Mouse (Mus musculus): Measurements from ENCODE around the gene Anxa9. TPM values are rescaled to one million over a fixed set of nuclear protein-coding genes. Genes with fewer than 3 reads are reported as not detected.

Gene Anxa9
- total and polyA plus RNA-seq, 2 experiments from 2014 or later = 0.27 to 0.32 TPM

- 83% methylated on average over 11 of the region's 11 CpGs for WGBS
Observed at GRCm38 (mm10) chr3:95295321-95296102, 11.5 kb downstream of the Anxa9 start.

GRCm38 (mm10) chr3:95294718-95295117 is 12.3 kb downstream of the Anxa9 start:
- DNase-seq (ENCODE audit: low spot score) (no peak), ATAC-seq (ENCODE audit: low FRiP score) (no peak)
- 86% methylated on average over 5 of the region's 5 CpGs for WGBS
- Histone ChIP-seq H3K4me2 (ENCODE audit: low read depth, low read length, poor library complexity, severe bottlenecking) (no peak overlapping the region), H3K36me3 (ENCODE audit: insufficient read depth, low read length) (peaks cover 13% of the 10 kb centered on the region), H3K9me3 (ENCODE audit: low read length) (no peaks in the 10 kb centered on the region), H3K4me3 (ENCODE audit: low read depth, low read length) (no peak overlapping the region), H3K27me3 (ENCODE audit: insufficient read depth, low read length) (no peaks in the 10 kb centered on the region), H3K4me1 (ENCODE audit: insufficient read depth, low read length) (no peaks in the 10 kb centered on the region), H3K9ac (replicated peaks; ENCODE audit: low read length, poor library complexity, severe bottlenecking) (no peak overlapping the region), H3K27ac (ENCODE audit: low read depth, low read length) (no peak overlapping the region)
- TF ChIP-seq CTCF (IDR thresholded peaks at IDR 0.05) = no peak

More at GRCm38 (mm10) chr3:95295321-95296102, 11.5 kb downstream of the Anxa9 start:
- Histone ChIP-seq H3K4me1 (ENCODE audit: insufficient read depth, low read length) (no peaks in the 10 kb centered on the region), H3K36me3 (ENCODE audit: insufficient read depth, low read length) (peaks cover 13% of the 10 kb centered on the region), H3K9me3 (ENCODE audit: low read length) (no peaks in the 10 kb centered on the region), H3K9ac (replicated peaks; ENCODE audit: low read length, poor library complexity, severe bottlenecking) (no peak overlapping the region), H3K27ac (ENCODE audit: low read depth, low read length) (no peak overlapping the region), H3K4me3 (ENCODE audit: low read depth, low read length) (no peak overlapping the region), H3K4me2 (ENCODE audit: low read depth, low read length, poor library complexity, severe bottlenecking) (no peak overlapping the region), H3K27me3 (ENCODE audit: insufficient read depth, low read length) (no peaks in the 10 kb centered on the region)
- TF ChIP-seq CTCF (IDR thresholded peaks at IDR 0.05) = no peak
- no peak for ATAC-seq (ENCODE audit: low FRiP score)
- no peak for DNase-seq (ENCODE audit: low spot score)

GRCm38 (mm10) chr3:95294316-95294715 is 12.7 kb downstream of the Anxa9 start:
- Histone ChIP-seq H3K9ac (replicated peaks; ENCODE audit: low read length, poor library complexity, severe bottlenecking) (no peak overlapping the region), H3K9me3 (ENCODE audit: low read length) (no peaks in the 10 kb centered on the region), H3K27me3 (ENCODE audit: insufficient read depth, low read length) (no peaks in the 10 kb centered on the region), H3K27ac (ENCODE audit: low read depth, low read length) (no peak overlapping the region), H3K36me3 (ENCODE audit: insufficient read depth, low read length) (peaks cover 13% of the 10 kb centered on the region), H3K4me1 (ENCODE audit: insufficient read depth, low read length) (no peaks in the 10 kb centered on the region), H3K4me2 (ENCODE audit: low read depth, low read length, poor library complexity, severe bottlenecking) (no peak overlapping the region), H3K4me3 (ENCODE audit: low read depth, low read length) (no peak overlapping the region)
- TF ChIP-seq CTCF (IDR thresholded peaks at IDR 0.05) = no peak
- DNase-seq (ENCODE audit: low spot score) = no peak
- WGBS = 89% methylated on average over 7 of the region's 7 CpGs
- ATAC-seq (ENCODE audit: low FRiP score) = no peak

GRCm38 (mm10) chr3:95293537-95293936 is 13.4 kb downstream of the Anxa9 start:
- Histone ChIP-seq H3K36me3 (ENCODE audit: insufficient read depth, low read length) (peaks cover 15% of the 10 kb centered on the region), H3K9ac (replicated peaks; ENCODE audit: low read length, poor library complexity, severe bottlenecking) (no peak overlapping the region), H3K4me1 (ENCODE audit: insufficient read depth, low read length) (no peaks in the 10 kb centered on the region), H3K27ac (ENCODE audit: low read depth, low read length) (no peak overlapping the region), H3K27me3 (ENCODE audit: insufficient read depth, low read length) (no peaks in the 10 kb centered on the region), H3K4me2 (ENCODE audit: low read depth, low read length, poor library complexity, severe bottlenecking) (no peak overlapping the region), H3K9me3 (ENCODE audit: low read length) (no peaks in the 10 kb centered on the region), H3K4me3 (ENCODE audit: low read depth, low read length) (no peak overlapping the region)
- ATAC-seq (ENCODE audit: low FRiP score) (no peak), DNase-seq (ENCODE audit: low spot score) (no peak)
- TF ChIP-seq CTCF (IDR thresholded peaks at IDR 0.05) = no peak
- WGBS = 84% methylated on average over 11 of the region's 11 CpGs

GRCm38 (mm10) chr3:95292899-95293298 is 14.1 kb downstream of the Anxa9 start:
- H3K4me3 ChIP-seq (ENCODE audit: low read depth, low read length) = no peak overlapping the region
- WGBS = 95% methylated on average over 2 of the region's 2 CpGs
- H3K9me3 ChIP-seq (ENCODE audit: low read length) = no peaks in the 10 kb centered on the region
- no peaks in the 10 kb centered on the region for H3K4me1 ChIP-seq (ENCODE audit: insufficient read depth, low read length)
- ATAC-seq (ENCODE audit: low FRiP score) (no peak), DNase-seq (ENCODE audit: low spot score) (no peak)
- no peaks in the 10 kb centered on the region for H3K27me3 ChIP-seq (ENCODE audit: insufficient read depth, low read length)
- H3K9ac ChIP-seq (replicated peaks; ENCODE audit: low read length, poor library complexity, severe bottlenecking) = no peak overlapping the region
- H3K36me3 ChIP-seq (ENCODE audit: insufficient read depth, low read length) = peaks cover 19% of the 10 kb centered on the region
- no peak overlapping the region for H3K4me2 ChIP-seq (ENCODE audit: low read depth, low read length, poor library complexity, severe bottlenecking)
- H3K27ac ChIP-seq (ENCODE audit: low read depth, low read length) = no peak overlapping the region
- no peak for TF ChIP-seq CTCF (IDR thresholded peaks at IDR 0.05)

GRCm38 (mm10) chr3:95291041-95291440 is 15.9 kb downstream of the Anxa9 start:
- no peaks in the 10 kb centered on the region for H3K27me3 ChIP-seq (ENCODE audit: insufficient read depth, low read length)
- H3K9me3 ChIP-seq (ENCODE audit: low read length) = no peaks in the 10 kb centered on the region
- DNase-seq (ENCODE audit: low spot score) (no peak), ATAC-seq (ENCODE audit: low FRiP score) (no peak)
- H3K4me2 ChIP-seq (ENCODE audit: low read depth, low read length, poor library complexity, severe bottlenecking) = no peak overlapping the region
- H3K9ac ChIP-seq (replicated peaks; ENCODE audit: low read length, poor library complexity, severe bottlenecking) = no peak overlapping the region
- 85% methylated on average over 4 of the region's 4 CpGs for WGBS
- H3K27ac ChIP-seq (ENCODE audit: low read depth, low read length) = no peak overlapping the region
- no peak overlapping the region for H3K4me3 ChIP-seq (ENCODE audit: low read depth, low read length)
- peaks cover 21% of the 10 kb centered on the region for H3K36me3 ChIP-seq (ENCODE audit: insufficient read depth, low read length)
- no peaks in the 10 kb centered on the region for H3K4me1 ChIP-seq (ENCODE audit: insufficient read depth, low read length)
- TF ChIP-seq CTCF (IDR thresholded peaks at IDR 0.05) = no peak

All from midbrain, postnatal 0 days (tissue).